Mouse (Mus musculus): ENCODE measurements around the gene Slc6a9.

DNA sequence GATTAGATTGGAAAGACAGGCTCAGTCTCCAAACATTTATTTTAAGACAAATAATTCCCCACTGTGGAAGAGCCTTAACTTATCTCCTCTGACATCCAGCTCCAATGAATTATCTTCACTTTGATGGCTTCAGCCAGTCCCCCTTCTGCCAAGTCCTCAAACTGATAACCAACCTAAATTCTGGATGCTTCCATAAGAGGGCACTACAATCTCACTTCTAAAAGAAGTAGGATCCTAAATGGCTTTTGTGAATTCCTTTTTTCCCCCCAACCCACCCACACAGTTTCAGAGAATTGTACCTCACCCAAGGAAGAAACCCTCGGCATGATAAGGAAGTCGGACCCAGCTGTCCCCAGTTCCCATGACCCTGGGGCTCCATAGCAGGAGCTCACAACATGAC is 23.4 kb upstream of the Slc6a9 start:
- TF ChIP-seq CTCF (IDR thresholded peaks at IDR 0.05; ENCODE audit: low read depth, low read length) (no peak), GATA1 (IDR thresholded peaks at IDR 0.05; ENCODE audit: borderline replicate concordance, low read length) (no peak)
